Mouse (Mus musculus) heart, postnatal 25 days (tissue): ENCODE data around the gene Mbnl2. TPM values are rescaled to one million over a fixed set of nuclear protein-coding genes. Genes with fewer than 3 reads are reported as not detected.

Experiments used
- DNase-seq: peaks from one replicate; pipeline ENCODE4 v3.0.0; 2022; ENCODE audit warnings: low spot score
- intact Hi-C: fragments of 180-260 bp; cut with DNase I; formaldehyde crosslinking; loops from one replicate; pipeline ENCODE4 v1.15.1; 2025
- total RNA-seq, 2 experiments: library from RNA; stranded (reverse); gene quantifications; 2 replicates each; pipeline ENCODE4 v1.2.3; 2021

Mbnl2 gene
- total RNA-seq, 2 experiments from 2014 or later, result 234 to 252 TPM

DNA sequence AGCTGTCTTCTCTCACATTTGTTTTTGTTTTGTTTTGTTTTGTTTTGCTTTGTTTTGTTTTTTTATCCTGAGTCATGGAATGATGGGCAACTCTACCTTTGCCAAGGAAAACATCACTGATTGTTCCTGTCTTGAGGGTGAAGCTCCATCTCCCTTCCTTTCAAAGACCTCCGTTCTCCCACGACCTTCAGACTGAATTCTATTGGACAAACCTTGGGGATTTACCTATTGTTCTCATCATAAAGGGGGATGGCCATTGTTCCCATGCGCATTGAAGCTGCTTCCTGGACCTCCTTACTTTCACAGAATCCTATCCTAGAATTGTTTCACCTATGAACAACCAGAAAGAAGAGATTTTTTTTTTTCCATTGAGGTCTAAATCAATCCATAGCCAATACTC is 118.7 kb downstream of the Mbnl2 start:
- DNase-seq, result no peak
- intact Hi-C loops, result no loop called here

DNA sequence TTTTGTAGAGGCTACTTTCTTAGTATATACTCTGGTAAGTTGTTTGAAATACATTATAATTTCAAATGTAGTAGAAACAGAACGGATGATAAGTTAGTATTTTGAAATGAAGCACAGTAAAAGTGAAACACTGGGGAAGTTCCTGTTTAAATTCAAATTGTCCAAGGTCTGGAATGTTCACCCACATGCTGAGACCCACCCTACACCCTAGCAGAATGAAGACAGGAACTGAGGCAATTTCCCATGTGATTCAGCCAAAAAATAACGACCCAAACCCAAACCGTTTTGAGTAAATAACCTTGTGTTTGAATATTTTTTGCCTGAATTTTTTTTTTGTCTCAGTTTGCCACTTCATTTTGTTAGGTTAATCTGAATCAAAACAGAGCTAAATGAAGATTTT is 119.4 kb downstream of the Mbnl2 start:
- no peak for DNase-seq

DNA sequence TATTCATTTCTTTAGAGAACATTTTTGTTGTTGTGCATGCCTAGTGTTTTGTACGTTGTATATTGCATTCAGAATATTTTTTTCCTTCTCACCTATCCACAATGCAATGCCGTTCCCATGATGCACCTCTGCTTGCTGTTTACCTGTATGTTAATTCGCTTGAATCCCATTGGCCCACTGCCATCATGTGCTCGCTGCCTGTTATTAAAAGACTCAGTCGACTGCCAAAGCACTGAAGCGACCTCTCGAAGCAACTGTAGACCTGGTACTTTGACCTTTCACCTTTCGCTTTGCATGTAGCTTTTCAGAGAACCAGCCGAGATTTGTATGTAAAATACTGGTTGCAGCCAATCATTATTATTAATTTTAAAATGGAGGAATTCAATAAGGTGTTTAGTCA is 120.0 kb downstream of the Mbnl2 start:
- intact Hi-C loops, result loop anchor here (5.0 kb wide), 1 partner anchor 318 kb away; no protein-coding TSS in a partner anchor
- no peak for DNase-seq

More for the DNA sequence above, 119.4 kb downstream of the Mbnl2 start:
- intact Hi-C loops, result loop anchor here (5.0 kb wide), 1 partner anchor 318 kb away; no protein-coding TSS in a partner anchor

DNA sequence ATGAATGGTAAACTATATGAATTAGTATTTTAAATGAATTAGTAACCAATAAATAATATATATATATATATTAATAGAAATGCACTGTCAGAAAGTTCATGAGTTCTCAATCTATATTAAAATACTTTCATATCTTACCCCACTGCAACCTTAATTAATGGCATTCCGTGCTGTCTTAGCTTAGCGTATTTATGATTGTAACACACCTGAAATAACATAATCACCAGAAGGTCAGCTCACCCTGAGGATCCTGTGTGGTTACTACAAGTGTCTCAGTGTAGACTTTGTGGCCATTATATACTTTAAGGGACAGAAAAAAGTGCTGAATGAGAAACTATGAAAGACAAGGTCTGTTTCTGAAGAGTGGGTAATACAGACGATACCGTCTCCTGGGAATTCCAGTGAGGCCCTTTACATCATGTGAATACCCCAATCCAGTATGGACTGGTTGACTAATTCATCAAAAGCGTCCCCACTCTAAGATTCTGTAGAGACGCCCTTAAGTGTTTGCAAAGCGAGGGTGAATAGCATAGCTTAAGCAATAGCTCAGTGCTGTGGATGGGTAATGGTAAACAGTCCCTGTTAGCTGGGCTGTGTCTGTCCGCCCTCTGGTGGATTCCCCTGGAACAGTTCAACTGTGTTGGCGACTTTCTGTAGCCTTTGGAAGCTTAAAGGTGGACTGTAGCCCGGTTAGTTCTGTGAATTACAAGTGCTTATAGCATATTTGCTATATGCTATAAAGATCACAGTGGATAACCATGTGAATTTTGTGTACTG is 122.6 kb downstream of the Mbnl2 start:
- DNase-seq, result peak; percentile 43
- intact Hi-C loops, result loop anchor here (1.0 to 5.0 kb wide), 3 partner anchors 135 to 321 kb away; no protein-coding TSS in a partner anchor

DNA sequence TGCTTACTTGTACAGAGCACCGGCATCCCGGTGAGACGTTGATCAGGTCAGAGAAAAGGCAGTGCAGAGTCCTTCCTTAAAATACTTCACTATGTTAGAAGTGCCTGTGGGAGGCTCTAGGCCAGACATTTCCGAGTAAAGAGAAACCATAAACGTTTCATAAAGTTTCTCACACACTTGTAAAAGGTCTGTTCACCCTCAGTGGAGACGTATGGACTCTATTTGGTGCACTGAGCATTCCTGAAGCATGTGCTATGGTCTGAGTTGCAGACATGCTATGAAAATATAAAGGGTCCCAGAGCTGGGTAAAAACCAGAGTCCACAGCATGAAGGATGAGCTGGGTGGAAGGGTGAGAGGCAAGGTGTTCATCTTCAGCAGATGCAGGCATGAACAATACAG is 124.1 kb downstream of the Mbnl2 start:
- intact Hi-C loops, result loop anchor here (5.0 kb wide), 1 partner anchor 322 kb away; no protein-coding TSS in a partner anchor
- DNase-seq, result no peak

DNA sequence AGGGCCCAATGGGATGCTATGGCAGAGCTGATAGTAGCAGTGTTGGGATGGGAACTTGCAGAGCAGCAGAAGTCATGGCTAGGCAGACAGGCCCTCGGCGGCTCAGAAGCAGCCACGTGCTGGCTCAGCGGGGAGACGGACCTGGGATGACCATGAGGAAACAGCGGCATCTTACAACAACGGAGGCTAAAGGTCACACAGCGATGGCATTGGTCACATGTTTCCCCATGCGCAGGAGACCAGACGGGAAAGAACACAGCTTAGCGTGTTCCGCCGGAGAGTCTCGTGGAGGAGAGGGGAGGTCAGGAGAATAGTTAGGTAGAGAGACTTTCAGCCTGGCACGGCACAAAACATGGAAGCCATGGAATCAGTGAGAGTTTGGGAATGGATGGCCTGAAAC is 125.7 kb downstream of the Mbnl2 start:
- no peak for DNase-seq
- intact Hi-C loops, result no loop called here

DNA sequence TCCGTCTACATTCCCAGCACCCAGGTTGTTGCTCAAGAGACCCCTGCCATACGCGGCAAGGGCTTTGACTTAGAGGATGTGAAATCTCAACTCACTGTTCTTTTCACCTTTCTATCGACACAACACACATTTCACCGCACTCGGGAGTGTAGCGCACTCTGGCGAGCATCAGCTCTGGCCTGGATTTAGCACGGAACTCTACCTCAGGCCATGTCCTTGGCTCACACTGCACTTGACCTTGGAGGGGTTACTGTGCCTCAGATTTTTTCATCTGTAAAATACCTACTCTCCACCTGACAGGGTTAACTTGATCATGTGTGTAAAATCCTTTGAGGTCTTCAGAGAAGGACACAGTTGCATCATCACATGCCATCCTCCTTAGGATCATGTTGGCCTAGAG is 127.2 kb downstream of the Mbnl2 start:
- no peak for DNase-seq
- intact Hi-C loops, result no loop called here

DNA sequence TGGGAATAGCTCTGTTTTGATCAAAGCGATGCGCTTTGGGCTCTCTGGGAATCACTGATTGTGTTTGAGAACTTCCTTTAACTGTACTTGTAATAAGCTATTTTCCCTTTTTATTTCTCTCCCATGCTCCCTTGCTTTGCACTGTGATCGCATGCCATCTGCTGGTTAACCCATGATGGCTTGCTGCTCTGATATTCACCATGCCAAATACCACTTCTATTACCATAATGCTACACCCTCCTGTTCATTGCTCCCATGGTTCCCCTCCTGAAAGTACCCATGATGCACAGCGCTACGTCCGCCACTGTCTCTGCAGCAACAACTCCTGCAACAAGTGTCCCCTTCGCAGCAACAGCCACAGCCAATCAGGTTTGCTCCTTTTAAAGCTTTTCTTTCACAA is 128.9 kb downstream of the Mbnl2 start:
- no peak for DNase-seq
- intact Hi-C loops, result no loop called here

DNA sequence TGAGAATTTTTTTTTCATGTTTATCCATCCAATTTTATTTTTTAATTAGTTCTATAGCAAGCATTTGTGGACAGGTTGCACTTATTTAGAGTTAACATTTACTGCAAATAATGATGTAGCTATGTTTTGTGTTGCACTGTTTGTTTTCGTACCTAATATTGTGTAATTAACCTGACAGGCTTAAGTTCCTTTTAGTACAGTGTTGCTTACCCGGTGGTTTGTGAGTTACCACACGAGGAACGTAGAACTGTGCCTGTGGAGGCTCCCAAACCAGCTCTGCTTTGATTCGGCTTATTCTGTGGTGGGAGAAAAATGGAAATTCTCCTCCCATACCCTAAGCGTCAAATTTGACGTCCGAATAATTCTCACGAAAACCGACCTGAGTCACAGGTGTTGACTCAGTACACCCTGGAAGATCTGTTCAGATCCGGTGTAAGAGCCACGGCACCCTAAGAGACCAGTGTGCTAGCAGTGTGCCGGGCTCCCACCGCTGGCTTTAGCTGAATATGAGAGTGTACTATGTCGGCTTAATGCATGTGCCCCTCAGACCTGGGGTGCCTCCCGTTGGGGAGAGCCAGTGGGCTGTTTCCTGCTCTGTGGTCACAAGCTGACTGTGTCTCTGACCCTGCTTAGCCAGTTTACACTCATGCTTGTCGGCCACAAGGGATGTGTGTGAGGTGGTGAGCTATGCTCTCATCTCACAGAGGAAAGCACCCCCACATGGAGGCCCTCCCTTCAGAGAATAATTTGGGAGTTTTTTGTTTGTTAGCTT is 129.5 kb downstream of the Mbnl2 start:
- intact Hi-C loops, result no loop called here
- no peak for DNase-seq

DNA sequence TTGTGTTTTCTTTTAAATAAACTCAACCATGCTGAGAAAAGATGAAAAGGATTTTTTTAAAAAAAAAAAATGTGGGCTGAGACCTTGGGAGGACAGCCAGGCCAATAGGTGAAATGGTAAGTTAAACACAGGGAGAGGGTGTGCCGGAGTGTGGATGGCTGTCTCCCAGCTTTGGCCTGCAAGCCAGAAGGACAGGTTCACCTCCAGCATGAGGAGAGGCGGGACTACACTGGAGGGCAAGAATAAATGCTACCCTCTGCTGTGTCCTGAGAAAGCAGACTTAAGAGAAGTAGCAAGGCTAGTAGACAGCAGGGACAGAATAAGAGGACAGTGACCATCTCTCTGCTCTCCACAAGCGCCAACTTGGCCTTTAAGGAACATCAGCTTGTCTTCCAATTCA is 130.1 kb downstream of the Mbnl2 start:
- intact Hi-C loops, result no loop called here
- DNase-seq, result no peak

DNA sequence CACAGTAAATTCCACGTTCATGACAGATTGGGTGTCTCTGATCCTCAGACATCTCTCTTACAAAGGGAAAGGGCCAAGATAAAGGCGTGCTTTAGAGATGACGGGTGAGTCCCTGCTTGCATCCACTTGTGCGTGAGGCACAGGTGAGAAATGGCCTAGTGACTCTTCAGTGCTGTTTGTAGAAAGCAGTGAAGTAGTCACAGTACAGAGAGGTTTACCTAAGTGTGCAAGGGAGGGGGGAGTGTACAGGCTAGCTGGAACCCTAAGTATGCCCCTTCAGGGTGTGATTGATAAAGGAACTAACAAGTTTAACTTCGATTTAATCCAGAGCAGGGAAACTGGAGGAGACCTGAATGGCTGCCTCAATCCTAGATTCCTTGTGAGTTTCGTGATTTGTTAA is 130.8 kb downstream of the Mbnl2 start:
- no peak for DNase-seq
- intact Hi-C loops, result no loop called here

DNA sequence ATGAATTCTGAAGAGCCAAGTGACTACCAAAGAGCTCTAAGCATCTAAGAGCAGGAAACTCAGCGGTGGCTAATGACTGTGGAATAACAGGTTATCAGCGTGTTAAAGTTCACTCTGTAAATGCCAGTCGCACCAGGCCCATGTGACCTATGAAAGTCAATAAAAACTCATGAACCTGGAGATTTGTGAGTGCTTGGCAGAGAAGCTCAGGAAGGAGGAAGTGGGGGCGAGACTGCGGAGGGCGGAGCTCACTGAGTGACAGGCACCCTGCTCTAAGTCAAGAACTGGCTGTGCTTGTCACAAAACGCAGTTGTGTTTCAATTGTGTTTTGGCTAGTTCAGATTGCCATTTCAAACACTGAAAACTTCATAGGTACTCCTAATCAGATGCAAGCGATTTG is 131.4 kb downstream of the Mbnl2 start:
- DNase-seq, result no peak
- intact Hi-C loops, result no loop called here

DNA sequence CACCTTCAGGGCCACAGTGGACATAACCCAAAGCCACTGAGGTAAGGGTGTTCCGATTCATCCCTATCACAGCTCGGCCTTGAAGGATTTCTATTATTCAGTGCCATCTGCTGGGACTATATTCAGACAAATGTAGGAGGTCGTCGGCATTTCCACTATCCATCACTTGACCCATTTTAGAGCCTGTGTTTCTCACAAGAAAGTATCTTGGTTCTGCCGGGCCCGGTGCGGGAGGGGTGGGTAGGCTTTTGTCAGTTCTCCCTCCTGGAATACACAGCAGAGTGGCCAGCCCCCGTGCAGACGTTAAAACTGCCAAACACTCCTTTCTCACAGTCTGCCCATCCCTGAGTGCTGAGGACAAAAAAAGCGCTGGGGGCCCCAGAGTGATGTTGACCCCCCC is 134.4 kb downstream of the Mbnl2 start:
- DNase-seq, result no peak
- intact Hi-C loops, result no loop called here

DNA sequence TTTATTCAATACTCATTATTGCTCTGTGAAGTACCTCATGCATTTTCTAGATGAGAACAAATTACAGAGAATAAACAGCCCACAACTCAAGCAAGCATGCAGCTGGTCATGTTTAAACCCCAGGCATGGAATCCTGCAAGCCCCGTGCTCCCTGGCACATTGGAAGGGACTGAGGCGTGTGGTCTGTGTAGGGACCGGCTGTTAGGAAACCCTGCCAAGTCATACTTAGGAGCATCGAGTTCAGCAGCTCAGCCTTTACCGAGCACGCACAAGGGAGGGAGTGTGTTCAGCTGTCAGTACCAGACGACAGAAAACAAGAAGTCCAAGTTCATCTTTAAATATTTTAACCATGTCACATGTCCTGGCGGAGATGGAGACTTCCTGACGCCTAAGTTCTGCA is 141.4 kb downstream of the Mbnl2 start:
- intact Hi-C loops, result loop anchor here (5.0 kb wide), 1 partner anchor 245 kb away; no protein-coding TSS in a partner anchor
- DNase-seq, result no peak

DNA sequence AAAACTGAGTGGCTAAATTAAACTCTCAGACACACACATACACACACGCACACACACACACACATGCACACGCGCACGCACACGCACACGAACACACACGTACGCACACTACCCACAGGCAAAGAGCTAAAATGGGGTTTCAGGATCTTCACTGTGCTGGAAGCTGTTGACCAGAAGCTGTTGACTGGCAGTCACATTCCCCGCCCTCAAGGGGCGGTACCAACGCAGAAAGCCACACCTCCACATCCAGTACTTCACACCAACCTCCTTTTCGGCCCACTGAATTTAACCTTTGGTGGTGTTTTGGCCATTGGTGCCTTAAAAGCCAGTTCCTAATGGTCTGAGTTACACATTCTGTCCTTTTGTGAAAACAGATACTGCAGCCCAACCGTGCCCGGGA is 143.5 kb downstream of the Mbnl2 start:
- intact Hi-C loops, result loop anchor here (5.0 kb wide), 1 partner anchor 243 kb away; no protein-coding TSS in a partner anchor
- no peak for DNase-seq

DNA sequence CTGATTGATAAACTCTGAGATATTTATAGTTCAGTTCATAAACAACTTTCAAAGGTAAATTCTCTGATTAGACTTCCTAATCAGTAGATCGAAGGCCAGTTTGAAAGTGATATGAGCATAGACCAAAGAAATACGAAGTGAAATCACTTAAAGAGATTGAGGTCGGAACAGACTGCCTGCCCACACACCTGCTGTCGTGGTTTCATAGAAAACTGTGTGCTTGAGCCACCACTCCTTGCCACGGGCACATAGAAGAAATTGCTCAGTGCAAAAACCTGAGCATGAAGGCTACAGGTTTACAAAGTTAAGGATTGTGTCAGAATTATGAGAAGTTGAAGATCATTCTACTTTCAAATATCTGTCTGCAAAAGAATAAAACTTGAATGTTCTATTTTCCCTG is 153.0 kb downstream of the Mbnl2 start:
- no peak for DNase-seq
- intact Hi-C loops, result no loop called here

DNA sequence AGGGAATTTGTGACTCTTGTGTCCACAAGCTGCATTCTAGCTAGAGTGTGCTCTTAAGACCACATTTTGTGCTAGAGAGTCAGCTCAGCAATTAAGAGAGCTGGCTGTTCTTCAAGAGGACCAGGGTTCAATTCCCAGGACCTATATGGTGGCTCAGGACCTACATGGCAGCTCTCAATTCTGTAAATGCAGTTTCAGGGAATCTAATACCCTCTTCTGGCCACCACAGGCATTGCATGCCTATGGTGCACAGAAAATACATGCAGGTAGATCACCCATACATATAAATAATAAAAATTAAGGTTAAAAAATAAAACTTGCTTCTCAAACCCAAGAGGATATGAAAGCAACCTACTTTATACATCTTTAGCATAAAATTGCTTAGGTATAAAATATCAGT is 157.3 kb downstream of the Mbnl2 start:
- no peak for DNase-seq
- intact Hi-C loops, result no loop called here

DNA sequence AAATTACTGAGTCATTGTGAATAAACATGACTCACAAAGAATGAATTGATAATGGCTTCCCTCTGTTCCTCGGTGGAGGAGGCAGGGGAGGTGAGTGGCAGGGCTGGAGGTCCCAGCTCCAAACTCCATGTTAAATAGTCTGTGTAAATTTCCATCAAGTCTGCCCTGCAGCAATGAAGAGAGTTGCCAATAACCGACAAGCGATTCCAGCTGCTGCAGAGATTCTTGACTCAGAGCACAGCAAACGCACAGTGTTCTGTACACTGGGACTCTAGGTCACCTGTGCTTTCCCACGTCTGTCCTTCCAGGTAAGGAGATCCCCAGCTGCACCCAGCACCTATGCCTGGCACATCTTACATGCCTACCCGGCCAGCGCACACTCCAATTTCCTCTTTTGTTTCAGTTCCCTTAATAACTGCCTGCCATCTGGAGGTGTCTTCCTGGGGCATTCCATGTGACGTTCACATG is 158.5 kb downstream of the Mbnl2 start:
- no peak for DNase-seq
- intact Hi-C loops, result no loop called here

DNA sequence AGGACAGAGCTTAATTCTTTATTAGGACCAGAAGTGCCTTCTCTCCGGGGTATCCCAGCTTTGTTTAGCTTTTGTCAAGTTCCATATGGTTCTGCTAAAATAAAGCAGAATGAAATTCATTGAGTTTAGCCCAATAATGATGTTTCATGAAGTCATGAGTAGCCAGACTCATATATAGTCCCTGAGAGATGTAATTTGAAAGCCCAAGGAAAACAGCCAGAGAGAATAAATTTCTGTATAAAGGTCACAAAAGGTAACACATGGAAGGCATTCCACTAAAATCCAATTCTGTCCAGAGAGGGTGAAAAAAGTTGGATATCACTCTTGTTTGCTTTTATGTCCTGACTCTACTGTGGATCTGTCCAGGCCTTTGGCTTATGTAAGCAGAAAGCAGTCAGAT is 159.4 kb downstream of the Mbnl2 start:
- DNase-seq, result no peak
- intact Hi-C loops, result no loop called here

DNA sequence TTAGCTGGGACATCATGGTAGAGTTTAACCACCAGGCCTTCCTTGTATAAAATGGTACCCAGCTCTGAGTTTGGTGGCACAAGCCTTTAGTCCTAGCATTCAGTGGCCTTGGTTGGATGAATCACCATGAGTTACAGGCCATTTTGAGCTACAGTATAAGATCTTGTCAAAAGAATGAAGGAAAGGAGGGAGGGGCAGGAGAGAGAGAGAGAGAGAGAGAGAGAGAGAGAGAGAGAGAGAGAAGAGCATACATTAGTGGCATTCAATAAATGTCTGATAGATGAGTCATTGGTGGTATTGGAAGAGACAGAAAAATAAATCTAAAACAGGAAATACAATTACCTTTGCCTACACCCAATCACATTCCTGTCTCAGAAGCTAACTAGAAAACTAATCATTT is 165.2 kb downstream of the Mbnl2 start:
- DNase-seq, result no peak
- intact Hi-C loops, result no loop called here

DNA sequence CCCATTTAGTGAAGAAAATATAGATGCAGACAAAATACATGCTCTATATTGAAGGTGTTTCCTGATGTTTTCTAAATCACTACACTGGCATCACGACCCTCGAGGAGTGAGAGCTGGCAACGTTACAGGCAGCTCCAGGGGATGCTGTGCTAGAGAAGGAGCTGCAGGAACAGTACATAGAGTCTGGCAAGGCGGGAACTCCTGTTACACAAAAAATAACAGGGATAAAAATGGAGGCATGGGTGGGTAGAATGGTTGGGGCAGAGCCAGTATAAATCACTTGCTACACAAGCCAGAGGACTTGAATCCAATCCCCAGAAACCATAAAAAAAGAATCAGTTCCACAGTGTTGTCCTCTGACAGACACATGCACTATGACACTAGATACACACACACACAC is 165.8 kb downstream of the Mbnl2 start:
- intact Hi-C loops, result no loop called here
- DNase-seq, result no peak
